Mouse (Mus musculus): ENCODE results near the gene Slc25a53.

GRCm38 (mm10) chrX:137019310-137019709 lies 18.8 kb downstream of the Slc25a53 start:
- TF ChIP-seq POLR2A (IDR thresholded peaks at IDR 0.05; ENCODE audit: insufficient read depth, low read depth, low read length) (no peak), CTCF (IDR thresholded peaks at IDR 0.05) (peak; percentile 82), EP300 (IDR thresholded peaks at IDR 0.05; ENCODE audit: insufficient read depth, low read depth, low read length) (no peak)
